Mouse (Mus musculus): ENCODE measurements around the gene Prpsap1.

DNA sequence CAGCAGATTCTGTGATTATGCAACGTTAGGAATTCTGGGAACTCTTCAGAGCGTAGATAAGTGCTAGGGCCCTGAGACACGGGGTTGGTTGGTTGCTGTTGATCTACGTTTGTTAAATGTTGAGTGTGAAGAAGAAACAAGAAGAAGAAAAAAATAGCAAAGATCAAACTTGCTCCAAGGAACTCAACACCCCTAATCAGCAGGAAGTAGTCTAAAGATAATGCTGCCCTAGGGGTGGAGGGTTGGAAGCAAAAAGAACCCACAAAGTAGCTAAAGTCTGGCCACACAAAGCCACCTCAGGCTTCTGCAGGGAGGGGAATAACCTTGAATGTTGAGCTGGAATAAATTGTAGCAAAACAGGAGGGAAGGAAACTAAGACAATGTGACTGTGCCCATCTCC lies 3.3 kb upstream of the Prpsap1 start:
- TF ChIP-seq CTCF (IDR thresholded peaks at IDR 0.05; ENCODE audit: insufficient read depth, low read depth, low read length) (no peak), POLR2A (IDR thresholded peaks at IDR 0.05; ENCODE audit: insufficient read depth, low read depth, low read length) (no peak)
